Mouse (Mus musculus): Measurements from ENCODE around the gene Rpgrip1. TPM values are rescaled to one million over a fixed set of nuclear protein-coding genes. Genes with fewer than 3 reads are reported as not detected.
"Not testable (repeated sequence)": the region's sequence is repeated elsewhere in the genome, so short reads cannot be mapped to it uniquely, and the experiment has no call there.

Rpgrip1 gene
- under 1 TPM in 3 of 4 experiments, not detected in 1; 0.31 to 0.41 (median 0.37) TPM for total RNA-seq (2022)

- DNase-seq (ENCODE audit: low spot score): no peak
Measured at GRCm38 (mm10) chr14:52110346-52110745, at the start of gene Rpgrip1. Rpgrip1 (plus strand) TSS chr14:52110704.

GRCm38 (mm10) chr14:52060800-52061199 is 49.7 kb upstream of the Rpgrip1 start:
- no peak for DNase-seq (ENCODE audit: low spot score)

GRCm38 (mm10) chr14:52061798-52062197 is 48.7 kb upstream of the Rpgrip1 start:
- no peak for DNase-seq (ENCODE audit: low spot score)

GRCm38 (mm10) chr14:52066135-52066534 is 44.4 kb upstream of the Rpgrip1 start:
- no peak for DNase-seq (ENCODE audit: low spot score)

- DNase-seq (ENCODE audit: low spot score): no peak
Measured at GRCm38 (mm10) chr14:52071599-52072137, 38.8 kb upstream of the Rpgrip1 start.

GRCm38 (mm10) chr14:52083083-52083482 is 27.4 kb upstream of the Rpgrip1 start:
- no peak for DNase-seq (ENCODE audit: low spot score)

- DNase-seq (ENCODE audit: low spot score): no peak
Measured at GRCm38 (mm10) chr14:52094533-52094932, 16.0 kb upstream of the Rpgrip1 start.

- DNase-seq (ENCODE audit: low spot score): not testable (repeated sequence)
Measured at GRCm38 (mm10) chr14:52097191-52097590, 13.3 kb upstream of the Rpgrip1 start.

GRCm38 (mm10) chr14:52098387-52098786 is 12.1 kb upstream of the Rpgrip1 start:
- not testable (repeated sequence) for DNase-seq (ENCODE audit: low spot score)

GRCm38 (mm10) chr14:52099563-52099962 is 10.9 kb upstream of the Rpgrip1 start:
- no peak for DNase-seq (ENCODE audit: low spot score)

- no peak for DNase-seq (ENCODE audit: low spot score)
Measured at GRCm38 (mm10) chr14:52100170-52100960, 10.1 kb upstream of the Rpgrip1 start.

GRCm38 (mm10) chr14:52101285-52102157 is 9.0 kb upstream of the Rpgrip1 start:
- no peak for DNase-seq (ENCODE audit: low spot score)

- DNase-seq (ENCODE audit: low spot score): no peak
Measured at GRCm38 (mm10) chr14:52103474-52103855, 7.0 kb upstream of the Rpgrip1 start.

- DNase-seq (ENCODE audit: low spot score): peak; percentile 100
Measured at GRCm38 (mm10) chr14:52103856-52104676, 6.4 kb upstream of the Rpgrip1 start, which contains the start of gene Hnrnpc. Hnrnpc (minus strand) TSS chr14:52104028.

GRCm38 (mm10) chr14:52104677-52105285 is 5.7 kb upstream of the Rpgrip1 start:
- DNase-seq (ENCODE audit: low spot score): no peak

GRCm38 (mm10) chr14:52105308-52105707 is 5.2 kb upstream of the Rpgrip1 start:
- DNase-seq (ENCODE audit: low spot score): no peak

- peak; percentile 56 for DNase-seq (ENCODE audit: low spot score)
Measured at GRCm38 (mm10) chr14:52106741-52107140, 3.8 kb upstream of the Rpgrip1 start.

- DNase-seq (ENCODE audit: low spot score): no peak
Measured at GRCm38 (mm10) chr14:52108025-52108424, 2.5 kb upstream of the Rpgrip1 start.

- no peak for DNase-seq (ENCODE audit: low spot score)
Measured at GRCm38 (mm10) chr14:52114101-52114500, 3.6 kb downstream of the Rpgrip1 start.

- no peak for DNase-seq (ENCODE audit: low spot score)
Measured at GRCm38 (mm10) chr14:52117241-52117640, 6.7 kb downstream of the Rpgrip1 start.

- DNase-seq (ENCODE audit: low spot score): no peak
Measured at GRCm38 (mm10) chr14:52118456-52118822, 7.9 kb downstream of the Rpgrip1 start.

All from heart, adult 8-10 months (tissue).